Mouse (Mus musculus) c-Kit-negative CD71-positive TER-119-positive erythroid progenitor cells, embryonic 14.5 days (primary cell): ENCODE measurements around the gene Cfap161.

Experiments
- DNase-seq: peaks from one replicate; pipeline ENCODE4 v3.0.0-alpha.2; 2013; ENCODE audit warnings: low read depth, low spot score

Cfap161 gene

DNA sequence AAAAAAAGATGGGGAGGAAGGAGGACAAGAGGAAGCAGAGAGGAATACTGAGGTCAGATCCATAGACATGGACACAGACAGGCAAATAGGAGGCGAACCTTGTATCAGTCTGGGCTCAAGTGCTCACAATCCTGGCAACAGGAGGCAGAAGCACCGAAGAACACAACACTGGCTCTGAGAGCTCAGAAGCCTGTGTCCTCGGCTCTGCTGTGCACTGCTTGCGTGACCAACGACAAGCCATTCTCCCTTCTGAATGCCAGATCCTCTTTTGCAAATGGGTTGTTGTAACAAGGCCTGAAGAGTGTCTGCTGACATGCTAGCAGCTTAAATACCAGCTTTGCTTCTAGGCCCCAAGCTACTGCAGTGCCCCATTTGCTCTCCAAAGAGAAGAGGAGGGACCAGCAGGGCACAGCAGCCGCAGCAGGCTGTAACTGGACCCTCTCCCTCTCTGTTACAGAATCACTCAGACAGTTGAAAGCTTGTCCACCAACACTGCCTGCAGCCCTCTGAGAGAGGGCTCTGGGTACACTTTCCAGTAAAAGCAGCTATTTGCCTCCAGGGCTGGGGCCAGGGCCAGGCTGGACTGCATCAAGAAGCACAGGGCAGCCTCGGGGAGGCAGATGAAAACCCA is 54.9 kb downstream of the Cfap161 start:
- DNase-seq, result no peak

DNA sequence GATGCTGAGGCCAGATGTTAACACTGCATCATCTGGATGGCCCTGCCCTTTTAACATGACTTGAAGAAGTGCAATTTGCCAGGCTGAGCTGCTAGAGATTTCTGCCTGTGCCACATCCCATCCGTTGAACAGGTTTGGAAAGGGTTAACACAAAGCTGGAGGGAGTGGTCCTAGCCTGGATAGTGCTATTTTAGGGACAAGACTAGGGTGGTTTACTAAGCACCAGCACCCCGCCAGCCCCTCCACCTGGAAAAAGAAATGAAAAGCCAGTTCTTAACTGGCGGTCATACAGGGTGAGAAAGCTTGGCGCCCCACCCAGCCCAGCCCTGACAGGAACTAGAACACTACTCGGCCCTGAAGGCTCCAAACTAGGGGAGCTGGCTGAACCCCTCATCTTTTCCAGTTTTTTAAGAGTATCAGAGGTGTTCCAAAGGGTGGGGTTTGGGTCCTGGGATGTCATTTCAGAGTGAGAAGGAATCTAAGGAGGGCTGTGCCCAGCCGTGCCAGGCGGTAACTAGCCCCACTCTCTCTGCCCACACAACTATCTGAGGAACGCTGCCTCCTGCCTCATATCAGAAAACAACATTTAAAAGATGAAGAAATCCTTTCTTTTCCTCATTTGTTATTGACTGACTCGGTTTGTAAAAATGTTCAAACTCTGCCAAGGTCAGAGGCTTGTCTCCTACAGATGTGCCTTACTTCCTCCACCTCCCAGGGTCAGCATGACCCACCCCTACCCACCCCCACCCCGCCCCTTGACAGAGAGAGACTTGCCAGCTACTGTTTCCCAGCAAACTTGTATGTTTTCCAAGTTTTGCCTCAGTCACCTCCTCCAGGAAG is 55.8 kb downstream of the Cfap161 start:
- no peak for DNase-seq

DNA sequence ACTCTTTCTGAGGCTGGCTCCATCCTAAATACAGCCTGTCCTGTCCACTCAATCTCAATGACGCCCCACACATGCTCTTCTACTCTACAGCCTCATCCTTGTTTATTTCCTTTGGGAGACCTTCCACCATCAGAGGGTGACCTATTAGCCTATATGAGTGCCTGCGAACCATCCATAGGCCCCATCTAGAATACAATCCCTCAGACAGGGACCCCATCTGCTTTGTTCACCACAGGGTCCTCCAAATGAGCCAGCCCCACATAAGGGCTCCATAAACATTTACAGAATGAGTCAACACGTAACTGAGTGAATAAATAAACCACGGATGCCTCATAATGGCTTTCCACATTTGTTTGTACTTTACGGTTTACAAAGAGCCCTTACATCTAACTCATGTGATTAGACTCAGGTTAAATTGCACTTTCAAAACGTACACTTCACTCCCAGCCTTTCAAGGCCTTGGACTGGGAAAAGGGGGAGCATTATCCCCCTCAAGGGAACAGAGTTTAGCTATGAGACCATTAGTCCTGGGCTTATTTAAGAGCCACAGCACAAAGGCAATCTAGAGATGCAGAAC is 56.7 kb downstream of the Cfap161 start:
- no peak for DNase-seq

DNA sequence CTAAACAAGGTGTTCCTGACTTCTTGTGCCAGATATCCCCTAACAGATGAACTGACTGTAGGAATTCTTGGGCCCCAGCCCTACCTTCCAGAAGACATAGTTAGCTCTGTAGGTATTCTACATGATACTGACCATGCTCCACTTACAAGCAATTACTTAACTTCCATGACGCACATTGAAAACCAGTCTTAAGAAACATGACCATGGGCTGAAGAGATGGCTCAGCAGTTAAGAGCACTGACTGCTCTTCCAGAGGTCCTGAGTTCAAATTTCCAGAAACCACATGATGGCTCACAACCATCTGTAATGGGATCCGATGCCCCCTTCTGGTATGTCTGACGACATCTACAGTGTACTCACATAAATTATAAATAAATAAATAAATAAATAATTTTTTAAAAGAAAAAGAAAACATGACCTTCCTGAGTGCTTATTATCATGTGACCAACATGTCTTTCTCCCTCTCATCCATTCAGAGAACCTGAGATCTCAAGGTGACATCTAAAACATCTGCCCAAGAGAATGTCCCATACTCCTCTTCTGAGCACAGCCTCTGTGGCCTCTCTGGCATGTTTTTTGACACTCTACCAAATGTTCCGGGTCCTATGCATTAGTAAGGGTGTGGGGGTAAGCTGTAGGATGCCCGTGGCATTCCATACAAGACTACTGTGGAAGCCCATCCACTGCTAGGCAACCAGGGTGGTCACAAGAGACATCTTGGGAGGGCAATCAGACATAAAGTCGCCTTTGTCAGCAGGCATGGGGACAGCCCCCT is 58.2 kb downstream of the Cfap161 start:
- no peak for DNase-seq

DNA sequence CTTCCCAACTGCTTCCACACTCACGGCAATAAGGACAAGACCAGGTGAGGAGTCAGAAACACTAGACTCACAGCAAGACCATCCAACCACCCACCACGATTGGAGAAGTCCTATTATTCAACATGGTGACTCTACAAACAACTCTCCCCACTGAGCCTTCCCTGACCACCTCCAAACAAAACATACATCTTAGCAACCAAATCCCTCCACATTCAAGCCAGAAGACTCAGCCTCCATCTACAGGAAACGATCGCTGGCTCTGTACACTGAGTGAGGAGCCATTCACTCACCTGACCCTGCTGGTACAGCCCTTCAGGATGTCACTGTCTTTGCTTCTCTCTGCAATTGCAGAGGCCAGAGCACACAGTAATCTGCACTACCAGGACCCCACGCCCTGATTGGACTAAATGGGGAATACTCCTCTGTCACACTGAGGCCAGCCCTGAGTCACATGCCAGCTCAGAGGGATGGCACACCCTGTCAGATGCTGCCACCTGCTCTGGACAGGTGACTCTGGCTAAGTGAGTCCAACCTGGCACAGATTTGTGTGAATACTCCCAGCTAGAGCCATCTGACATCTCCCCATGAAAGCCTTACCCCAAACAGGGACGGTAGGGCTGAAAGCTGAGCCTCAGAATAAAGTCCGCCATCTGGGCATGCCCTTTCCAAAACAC is 59.4 kb downstream of the Cfap161 start:
- DNase-seq, result no peak

DNA sequence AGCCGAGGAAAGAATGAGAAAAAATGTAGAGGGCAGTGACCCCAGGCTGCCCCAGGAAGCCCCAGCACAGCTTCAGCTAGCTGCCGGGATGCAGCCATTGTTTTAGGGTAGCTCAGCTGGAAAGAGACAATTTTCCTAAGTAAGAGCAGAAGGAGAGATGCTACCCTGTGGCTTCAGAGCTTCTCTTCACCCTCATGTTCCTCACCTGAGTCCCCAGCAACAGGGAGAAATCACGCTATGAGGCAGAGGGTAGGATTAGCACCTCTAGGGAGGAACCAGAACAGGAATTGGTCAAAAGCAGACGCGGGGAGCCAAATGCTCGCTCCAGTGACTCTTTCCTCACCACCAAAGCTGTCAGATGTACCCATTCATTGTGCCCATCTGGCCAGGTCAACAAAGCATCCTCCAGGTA is 60.0 kb downstream of the Cfap161 start:
- no peak for DNase-seq

DNA sequence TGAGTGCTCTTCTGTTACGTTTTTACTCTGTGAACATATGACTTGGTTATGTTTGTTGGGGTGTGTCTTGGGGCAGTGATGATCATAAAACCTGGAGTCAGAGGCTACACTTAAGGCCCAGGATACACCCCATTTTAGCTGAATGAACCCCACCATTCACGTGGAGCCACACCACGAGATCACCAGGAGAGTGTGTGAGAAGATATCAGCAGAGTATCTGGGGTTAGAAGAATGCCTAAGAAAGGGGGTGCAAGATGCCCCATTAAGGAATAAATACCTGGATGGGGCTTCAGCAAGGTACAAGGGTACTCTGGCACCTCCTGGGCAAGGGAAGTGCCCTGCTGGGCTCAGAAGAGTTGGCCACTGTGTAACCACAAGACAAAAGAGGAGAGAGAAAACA is 60.4 kb downstream of the Cfap161 start:
- DNase-seq, result no peak

DNA sequence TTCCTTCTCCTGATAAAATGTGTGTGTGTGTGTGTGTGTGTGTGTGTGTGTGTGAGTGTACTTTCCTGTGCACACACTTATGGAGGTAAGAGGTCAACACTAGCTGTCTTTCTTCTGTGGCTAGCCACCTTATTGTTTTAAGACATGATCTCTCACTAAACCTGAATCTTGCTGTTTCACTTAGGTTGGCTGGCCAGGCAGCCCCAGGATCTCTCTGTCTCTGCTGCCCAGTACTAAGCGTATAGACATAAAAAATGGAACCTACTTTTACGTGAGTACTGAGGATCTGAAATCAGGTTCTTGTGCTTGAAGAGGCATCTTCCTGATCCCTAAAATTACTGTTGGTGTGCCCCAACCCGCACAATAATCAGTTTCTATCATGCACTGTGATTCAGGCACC is 61.9 kb downstream of the Cfap161 start:
- no peak for DNase-seq

DNA sequence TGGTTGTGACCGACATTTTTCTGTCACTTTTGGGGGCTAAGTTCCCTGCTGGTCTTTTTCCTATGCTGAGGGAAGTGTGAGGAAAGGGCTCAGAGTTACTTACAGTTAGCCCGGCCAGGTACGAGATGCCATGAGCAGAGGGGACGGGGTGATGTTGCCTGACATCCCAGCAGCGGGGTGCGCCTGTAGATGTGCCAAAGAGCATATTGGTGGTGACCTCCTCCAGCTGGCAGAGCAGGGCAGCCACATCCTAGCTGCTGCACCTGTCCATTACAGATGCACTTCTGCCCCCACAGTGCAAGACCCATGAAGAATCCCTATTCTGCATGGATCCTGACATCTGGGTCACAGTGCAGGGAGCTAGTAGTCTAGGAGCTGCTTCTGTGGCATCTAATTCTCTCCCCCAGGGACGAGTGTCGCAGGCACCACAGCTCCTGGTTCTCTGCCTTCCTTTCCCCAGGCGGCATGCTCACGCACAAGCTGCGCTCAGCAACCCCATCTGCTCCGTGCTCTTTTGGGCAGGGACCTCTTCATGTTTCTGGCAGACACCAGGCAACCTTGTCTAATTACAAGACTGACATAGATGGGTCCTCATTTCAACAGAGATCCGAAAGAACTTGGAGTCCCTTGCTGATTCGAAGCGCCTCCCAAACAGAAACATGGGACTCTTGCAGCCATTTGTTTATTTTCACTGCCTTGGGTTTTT is 62.6 kb downstream of the Cfap161 start:
- no peak for DNase-seq

DNA sequence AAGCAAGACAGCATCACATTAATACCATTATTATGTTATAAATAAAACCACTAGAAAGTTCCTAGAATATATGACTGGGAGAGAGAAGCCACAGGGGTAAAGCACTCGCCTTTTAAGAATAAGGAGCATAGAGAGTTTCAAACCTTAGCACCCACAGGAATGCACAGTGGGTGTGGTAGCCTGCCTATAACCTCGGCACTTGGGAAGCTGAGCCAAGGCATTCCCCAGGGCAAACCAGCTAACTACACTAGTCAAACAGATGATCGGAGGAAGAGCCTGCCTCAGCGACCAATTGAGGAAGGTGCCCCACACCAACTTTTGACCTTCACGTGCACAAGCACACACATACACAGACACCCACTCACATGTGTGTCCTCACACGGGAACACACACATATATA is 63.4 kb downstream of the Cfap161 start:
- DNase-seq, result no peak

DNA sequence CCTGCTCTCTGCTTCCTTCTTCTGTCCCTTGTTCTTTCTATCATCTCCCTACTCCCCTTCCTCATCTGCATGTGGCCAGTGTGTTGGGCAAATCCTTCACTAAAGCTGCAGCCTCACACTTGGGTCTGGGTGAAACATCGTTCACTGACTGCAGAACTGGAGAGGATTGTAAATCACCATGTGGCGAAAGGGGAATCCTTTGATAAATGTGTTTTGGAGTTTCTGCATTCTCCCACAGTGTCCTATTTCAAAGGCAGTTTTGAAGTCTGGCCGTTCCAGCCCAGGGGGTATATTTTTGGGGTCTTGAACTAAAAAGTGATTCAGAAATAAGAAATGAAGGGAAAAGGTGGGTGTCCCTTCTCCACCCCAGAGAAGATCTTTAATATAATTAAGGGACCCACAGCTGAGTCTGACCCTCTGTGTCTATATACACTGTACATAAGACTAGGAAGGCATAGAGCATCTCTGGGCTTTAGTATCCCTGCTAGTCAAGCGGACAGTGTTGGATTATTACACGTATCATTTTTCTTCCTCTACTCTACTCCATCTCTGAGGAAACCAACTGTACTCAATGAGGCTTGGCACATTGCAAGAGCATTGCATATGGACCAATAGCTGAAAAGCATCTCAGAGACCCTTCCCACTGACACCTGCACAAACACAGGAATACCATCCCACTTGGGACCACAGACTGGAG is 67.6 kb downstream of the Cfap161 start:
- no peak for DNase-seq

DNA sequence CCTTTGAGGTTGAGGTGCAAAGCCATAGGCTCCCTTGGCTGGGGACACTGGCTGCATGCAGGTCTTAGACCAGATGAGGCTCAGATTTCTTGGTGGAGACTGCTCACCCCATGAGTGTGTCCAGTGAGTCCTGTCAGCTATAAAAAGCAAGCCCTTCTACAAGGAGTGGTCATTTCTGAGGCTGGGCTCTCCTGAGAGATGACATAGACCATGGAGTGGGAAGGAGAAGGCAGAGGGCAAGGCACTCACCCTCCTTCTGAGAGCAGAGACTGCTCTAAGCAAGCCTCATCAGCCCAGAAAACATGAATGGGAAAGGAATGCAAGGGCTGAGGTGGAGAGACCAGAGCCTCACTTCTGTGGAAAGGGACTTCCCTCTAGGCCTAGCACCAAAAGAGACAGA is 68.9 kb downstream of the Cfap161 start:
- DNase-seq, result no peak

DNA sequence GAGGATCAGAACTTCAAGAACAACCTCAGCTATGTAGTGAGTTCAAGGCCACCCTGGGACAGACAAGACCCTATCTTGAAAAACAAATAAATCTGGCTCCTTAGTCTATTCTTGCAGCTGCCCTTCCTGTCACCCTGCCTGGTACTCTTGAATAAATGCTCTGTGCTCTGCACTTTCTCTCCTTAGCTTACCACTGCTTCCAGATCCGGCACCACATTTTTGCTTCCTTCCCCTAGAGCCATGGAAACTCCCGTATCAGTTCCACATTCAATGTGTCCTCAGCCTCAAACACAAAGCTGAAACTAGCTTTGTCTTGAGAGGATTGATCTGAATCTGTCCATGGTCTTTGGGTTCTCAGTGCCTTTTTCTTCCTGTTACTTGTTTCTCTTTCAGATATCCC is 70.1 kb downstream of the Cfap161 start:
- no peak for DNase-seq
